Mouse (Mus musculus) forebrain, embryonic 13.5 days (tissue): ENCODE results near the gene Tmem120b. TPM values are rescaled to one million over a fixed set of nuclear protein-coding genes. Genes with fewer than 3 reads are reported as not detected.

Experiments
- ATAC-seq: fragments of 200-750 bp; cut with Nextera tagmentation; 2 replicates; pipeline ENCODE4 v1.8.0; 2017
- H3K27ac ChIP-seq: fragments of 300-500 bp; sonication (generic); 2 replicates; pipeline ENCODE4 v1.5.1; 2015; ENCODE audit warnings: inconsistent platforms, mild to moderate bottlenecking, moderate library complexity
- H3K27me3 ChIP-seq: fragments of 300-500 bp; sonication (generic); 2 replicates; pipeline ENCODE4 v1.6.1; 2015; ENCODE audit warnings: mild to moderate bottlenecking, inconsistent platforms
- H3K36me3 ChIP-seq: fragments of 300-500 bp; sonication (generic); 2 replicates; pipeline ENCODE4 v1.6.1; 2015; ENCODE audit warnings: mild to moderate bottlenecking, inconsistent platforms; ENCODE audit not compliant: poor library complexity, severe bottlenecking
- H3K4me1 ChIP-seq: fragments of 300-500 bp; sonication (generic); 2 replicates; pipeline ENCODE4 v1.6.1; 2015; ENCODE audit warnings: inconsistent platforms
- H3K4me2 ChIP-seq: fragments of 300-500 bp; sonication (generic); 2 replicates; pipeline ENCODE4 v1.6.1; 2015; ENCODE audit warnings: inconsistent platforms, mild to moderate bottlenecking, moderate library complexity
- H3K4me3 ChIP-seq: fragments of 300-500 bp; sonication (generic); 2 replicates; pipeline ENCODE4 v1.5.1; 2015; ENCODE audit warnings: mild to moderate bottlenecking, inconsistent platforms
- H3K9ac ChIP-seq: fragments of 300-500 bp; sonication (generic); 2 replicates; pipeline ENCODE4 v1.6.1; 2015; ENCODE audit warnings: mild to moderate bottlenecking, inconsistent platforms
- H3K9me3 ChIP-seq: fragments of 300-500 bp; sonication (generic); replicated peaks from 2 replicates; pipeline ENCODE4 v1.6.1; 2016; ENCODE audit warnings: inconsistent platforms
- WGBS: fragments of 180-500 bp; shearing (Covaris S2); methylation state at CpG from one replicate; pipeline ENCODE4 v1.1.7; 2015; 5-methylcytosine and 5-hydroxymethylcytosine counted together
- polyA plus RNA-seq: library from polyadenylated mRNA; unstranded; fragments of >200 nt; fragmentation: Nextera tagmentation; extraction: Ambion mirVana; gene quantifications from 2 replicates; pipeline ENCODE4 v1.2.1, GENCODE M21; 2015

Tmem120b gene
- polyA plus RNA-seq, 1 experiment from 2014 or later = 10.9 TPM

DNA sequence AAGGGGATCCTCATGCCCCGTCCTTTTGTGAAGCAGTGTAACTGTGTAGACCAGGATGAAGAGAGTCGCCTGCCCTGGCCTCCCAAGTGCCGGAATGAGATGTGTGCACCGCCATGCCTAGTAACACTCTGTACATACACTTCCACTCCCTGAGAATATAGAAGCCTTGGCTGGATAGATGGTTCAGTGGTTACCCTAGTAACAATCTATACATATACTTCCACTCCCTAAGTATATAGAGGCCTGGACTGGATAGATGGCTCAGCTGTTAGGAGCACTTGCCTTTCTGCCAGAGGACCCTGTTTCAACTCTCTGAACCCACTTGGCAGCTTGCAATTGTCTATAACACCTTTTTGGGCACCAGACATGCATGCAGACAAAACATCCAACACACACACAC, 33.1 kb upstream of the Tmem120b start:
- Histone ChIP-seq H3K4me1 (peaks cover 18% of the 10 kb centered on the region), H3K4me3 (no peak overlapping the region), H3K9me3 (no peaks in the 10 kb centered on the region), H3K27ac (no peak overlapping the region), H3K27me3 (no peaks in the 10 kb centered on the region), H3K36me3 (peaks cover 12% of the 10 kb centered on the region), H3K9ac (no peak overlapping the region), H3K4me2 (no peak overlapping the region)
- ATAC-seq = no peak
- WGBS = 89% methylated on average over 4 of the region's 4 CpGs

DNA sequence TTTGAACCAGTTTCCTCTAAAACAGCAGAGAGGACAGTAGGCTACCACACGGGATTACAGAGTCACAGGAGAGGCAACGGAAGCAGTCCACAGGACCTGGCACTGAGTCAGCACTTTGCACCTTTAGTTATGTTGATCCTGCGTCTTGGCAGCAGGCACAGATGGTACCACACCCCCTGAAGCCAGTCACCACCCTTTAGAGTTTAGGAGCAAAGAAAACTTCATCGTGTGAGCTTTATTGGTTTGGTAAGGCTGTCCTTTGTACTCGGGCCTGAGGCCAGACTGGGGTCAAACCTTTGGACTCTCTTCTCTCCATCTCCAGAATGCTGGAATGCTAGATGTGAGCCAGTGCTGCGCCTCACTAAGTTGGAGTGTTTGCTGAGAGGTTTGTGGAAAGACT, 32.7 kb upstream of the Tmem120b start:
- Histone ChIP-seq H3K27ac (no peak overlapping the region; the same call in 1 of the 2 replicates), H3K4me2 (no peak overlapping the region), H3K27me3 (no peaks in the 10 kb centered on the region), H3K36me3 (peaks cover 11% of the 10 kb centered on the region), H3K4me1 (peaks cover 18% of the 10 kb centered on the region), H3K9me3 (no peaks in the 10 kb centered on the region), H3K9ac (no peak overlapping the region), H3K4me3 (no peak overlapping the region)
- 34% methylated on average over 6 of the region's 6 CpGs for WGBS
- ATAC-seq = no peak

DNA sequence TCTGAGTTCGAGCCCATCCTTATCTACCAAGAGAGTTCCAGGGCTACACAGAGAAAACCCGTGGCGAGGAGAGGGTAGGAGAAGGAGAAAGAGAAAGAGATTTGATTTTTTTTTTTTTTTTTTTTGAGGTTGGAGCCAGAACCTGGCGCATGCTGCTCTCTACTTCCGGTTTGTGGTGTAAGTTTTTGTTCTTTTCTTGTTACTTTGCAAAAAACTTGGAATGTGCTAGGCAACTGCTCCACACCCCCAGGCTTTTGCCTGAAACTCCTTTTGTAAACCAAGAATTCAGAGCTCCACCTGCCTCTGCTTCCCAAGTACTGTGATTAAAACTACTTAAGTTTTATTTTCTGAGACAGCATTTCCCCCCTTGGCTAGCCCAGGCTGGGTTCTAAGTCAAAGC, 30.1 kb upstream of the Tmem120b start:
- no peak for ATAC-seq
- 82% methylated on average over 5 of the region's 5 CpGs for WGBS

DNA sequence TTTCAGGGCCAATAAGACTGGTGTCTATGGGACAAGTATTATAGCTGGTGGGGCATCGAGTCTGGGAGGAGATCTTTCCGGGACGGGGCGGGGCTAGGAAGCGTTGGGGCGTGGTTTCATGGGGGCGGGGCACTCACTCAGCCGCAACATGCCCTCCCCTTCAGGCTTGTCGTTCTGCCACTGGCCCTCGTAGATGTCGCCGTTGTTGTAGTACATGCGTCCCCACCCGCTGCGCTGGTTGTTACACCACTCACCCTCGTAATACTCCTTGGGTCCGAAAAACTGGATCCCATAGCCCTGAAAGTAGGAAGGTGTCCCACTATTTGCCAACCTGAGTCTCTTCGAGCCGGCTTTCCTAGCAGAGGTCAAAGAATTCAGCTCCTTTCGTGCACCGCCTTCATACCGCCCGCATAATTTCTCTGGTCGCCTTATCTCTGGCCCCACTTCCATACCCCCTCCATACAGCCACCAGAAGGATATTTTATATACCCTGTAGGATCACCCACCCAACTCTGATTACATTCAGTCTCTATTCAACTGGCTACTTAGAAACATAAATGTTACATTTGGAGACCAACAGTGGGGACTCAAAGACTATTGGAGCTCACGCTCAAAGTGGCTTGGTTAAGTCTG, 29.0 kb upstream of the Tmem120b start:
- peak overlapping the region; percentile 59 for H3K4me2 ChIP-seq
- H3K4me1 ChIP-seq = peaks cover 18% of the 10 kb centered on the region
- no peak for ATAC-seq
- no peaks in the 10 kb centered on the region for H3K36me3 ChIP-seq
- no peaks in the 10 kb centered on the region for H3K27me3 ChIP-seq
- H3K9ac ChIP-seq = no peak overlapping the region
- H3K4me3 ChIP-seq = peak overlapping the region; percentile 29
- H3K9me3 ChIP-seq = no peaks in the 10 kb centered on the region
- WGBS = 4% methylated on average over 25 of the region's 25 CpGs
- no peak overlapping the region for H3K27ac ChIP-seq

More for the DNA sequence above, 30.1 kb upstream of the Tmem120b start:
- Histone ChIP-seq H3K4me1 (peaks cover 18% of the 10 kb centered on the region), H3K4me3 (no peak overlapping the region), H3K9ac (no peak overlapping the region), H3K27ac (no peak overlapping the region), H3K36me3 (no peaks in the 10 kb centered on the region), H3K9me3 (no peaks in the 10 kb centered on the region), H3K27me3 (no peaks in the 10 kb centered on the region), H3K4me2 (no peak overlapping the region)

DNA sequence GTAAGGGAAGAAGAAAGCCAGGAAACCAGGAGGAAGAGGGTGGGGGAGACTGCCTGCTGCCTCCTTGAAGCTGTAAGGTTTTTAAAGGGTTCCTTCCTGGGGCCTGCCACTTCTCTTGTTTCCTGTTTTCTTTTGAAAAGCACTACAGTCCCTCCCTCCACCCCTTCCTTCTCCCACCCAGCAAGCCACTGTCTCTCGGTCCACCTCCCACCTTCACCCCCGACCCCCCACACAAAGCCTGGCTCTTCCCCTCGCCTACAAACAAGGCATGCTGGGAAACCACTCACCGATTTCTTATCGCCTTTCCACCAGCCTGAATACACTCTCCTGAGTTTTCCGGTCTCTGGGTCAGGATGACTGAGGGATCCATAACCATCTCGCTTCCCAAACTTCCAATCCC, 27.4 kb upstream of the Tmem120b start:
- WGBS = 55% methylated on average over 7 of the region's 7 CpGs
- Histone ChIP-seq H3K36me3 (no peaks in the 10 kb centered on the region), H3K4me2 (no peak overlapping the region), H3K9ac (no peak overlapping the region), H3K9me3 (no peaks in the 10 kb centered on the region), H3K4me3 (no peak overlapping the region), H3K27me3 (no peaks in the 10 kb centered on the region), H3K27ac (no peak overlapping the region), H3K4me1 (peaks cover 10% of the 10 kb centered on the region; the same call in 1 of the 2 replicates)
- ATAC-seq = no peak

DNA sequence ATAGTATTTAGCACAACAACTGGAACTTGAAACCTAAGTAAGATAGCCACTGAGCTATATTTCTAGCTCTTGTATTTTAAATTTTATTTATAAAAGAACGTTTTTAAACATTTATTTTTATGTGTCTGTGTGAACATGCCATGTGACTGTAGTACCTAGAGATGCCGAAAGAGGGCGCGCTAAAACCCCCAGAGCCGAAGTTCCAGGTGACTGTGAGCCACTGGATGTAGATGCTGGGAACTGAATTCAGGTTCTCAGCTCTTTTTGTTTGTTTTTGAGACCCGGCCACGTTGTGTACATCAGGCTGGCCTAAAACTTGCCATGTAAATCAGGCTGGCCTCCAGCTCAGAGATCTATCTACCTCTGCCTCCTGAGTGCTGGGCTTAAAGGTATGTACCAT, 24.4 kb upstream of the Tmem120b start:
- Histone ChIP-seq H3K4me2 (no peak overlapping the region), H3K9me3 (no peaks in the 10 kb centered on the region), H3K27me3 (no peaks in the 10 kb centered on the region), H3K9ac (no peak overlapping the region), H3K4me3 (no peak overlapping the region), H3K36me3 (no peaks in the 10 kb centered on the region), H3K4me1 (peaks cover 8% of the 10 kb centered on the region; the same call in 1 of the 2 replicates), H3K27ac (no peak overlapping the region)
- ATAC-seq = no peak
- 19% methylated on average over 7 of the region's 7 CpGs for WGBS

DNA sequence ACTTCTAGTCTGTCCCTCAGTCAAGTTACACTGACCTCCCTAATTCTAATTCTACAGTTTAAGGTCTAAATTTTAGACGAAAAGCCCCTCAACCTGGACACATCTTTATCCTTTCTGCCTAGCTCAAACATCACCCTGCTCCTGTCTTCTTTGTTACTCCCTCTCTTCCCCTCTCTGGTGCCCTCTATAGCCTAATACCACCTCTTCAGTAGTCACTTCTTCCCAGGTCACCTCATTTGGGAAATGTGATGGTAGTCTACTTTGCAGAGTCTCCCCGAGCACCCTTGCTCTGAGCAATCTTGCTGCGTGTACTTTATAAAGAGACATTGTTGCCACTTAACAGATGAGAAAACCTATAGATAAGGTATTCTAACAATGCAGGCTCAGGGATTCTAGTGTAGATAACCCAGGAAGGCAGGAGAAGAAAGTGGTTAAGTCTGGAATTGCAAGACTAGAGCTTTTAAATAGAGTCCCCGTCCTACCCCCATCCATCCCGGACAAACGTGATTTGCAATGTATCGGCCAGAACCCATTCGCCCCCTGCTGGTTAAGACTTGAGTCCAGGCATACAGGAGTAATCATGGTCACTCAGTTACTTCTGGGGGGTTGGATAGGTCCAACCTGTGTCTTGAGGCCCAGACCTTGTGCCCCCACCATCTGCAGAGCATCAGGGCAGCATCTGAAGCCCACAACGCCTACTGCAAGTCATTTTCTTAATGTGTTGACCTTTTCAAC, 22.5 kb upstream of the Tmem120b start:
- 39% methylated on average over 9 of the region's 9 CpGs for WGBS
- Histone ChIP-seq H3K4me1 (peaks cover 7% of the 10 kb centered on the region), H3K9ac (no peak overlapping the region), H3K4me2 (no peak overlapping the region), H3K27ac (no peak overlapping the region), H3K27me3 (no peaks in the 10 kb centered on the region), H3K9me3 (no peaks in the 10 kb centered on the region), H3K4me3 (no peak overlapping the region), H3K36me3 (no peaks in the 10 kb centered on the region)
- ATAC-seq = no peak; the same call in 1 of the 2 replicates

DNA sequence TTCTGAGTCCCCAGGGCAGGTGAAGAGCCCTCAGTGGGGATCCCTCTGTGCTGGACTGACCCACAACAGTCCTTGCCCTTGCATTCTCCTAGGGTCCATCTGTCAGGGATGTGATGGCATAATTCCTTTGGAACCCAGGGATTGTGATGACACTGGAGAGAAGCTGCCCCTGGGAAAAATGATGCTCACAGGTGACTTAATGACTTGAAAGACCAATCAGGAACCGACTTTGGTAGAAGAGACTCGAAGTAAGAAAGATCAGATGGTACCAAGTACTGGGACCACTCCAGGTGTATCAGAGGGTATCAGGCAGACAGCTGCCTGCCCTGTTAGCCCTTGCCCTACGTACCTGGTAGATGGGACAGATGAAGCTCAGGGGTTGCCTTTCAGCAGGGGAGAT, 21.3 kb upstream of the Tmem120b start, which contains the start of gene Morn3:
Gene Morn3 (minus strand): TSS at position 101 of the 400 bp plus-strand sequence.
- 80% methylated on average over 3 of the region's 3 CpGs for WGBS
- no peak for ATAC-seq

DNA sequence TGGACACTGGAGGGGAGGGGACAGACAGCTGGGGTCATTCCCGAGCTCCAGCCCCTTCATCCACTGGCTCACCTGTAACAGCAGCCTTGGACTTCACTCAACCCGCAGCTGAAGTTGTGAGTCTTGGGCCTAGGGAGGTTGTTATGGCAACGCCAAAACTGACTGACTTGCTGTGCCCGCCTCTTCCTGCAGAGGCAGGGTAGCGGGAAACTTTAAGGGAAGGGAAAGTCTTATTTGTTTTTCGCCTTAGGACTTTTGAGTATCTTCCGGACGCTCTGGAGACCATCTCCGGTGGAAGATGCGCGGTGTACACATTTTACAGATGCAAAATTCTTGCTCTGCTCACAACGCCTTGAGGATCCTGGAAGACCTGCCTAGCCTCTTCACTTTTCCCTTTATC, 18.9 kb upstream of the Tmem120b start:
- peak; percentile 61; the same call in 1 of the 2 replicates for ATAC-seq
- H3K4me3 ChIP-seq = peak overlapping the region; percentile 24
- WGBS = 3% methylated on average over 12 of the region's 12 CpGs
- H3K27me3 ChIP-seq = no peaks in the 10 kb centered on the region
- H3K4me1 ChIP-seq = peaks cover 7% of the 10 kb centered on the region
- peak overlapping the region; percentile 56 for H3K9ac ChIP-seq
- H3K9me3 ChIP-seq = no peaks in the 10 kb centered on the region
- H3K4me2 ChIP-seq = peak overlapping the region; percentile 56
- no peaks in the 10 kb centered on the region for H3K36me3 ChIP-seq
- H3K27ac ChIP-seq = no peak overlapping the region; the same call in 1 of the 2 replicates

More for the DNA sequence above, 21.3 kb upstream of the Tmem120b start, which contains the start of gene Morn3:
- Histone ChIP-seq H3K4me2 (no peak within 1 kb of the TSS), H3K27ac (no peak within 1 kb of the TSS), H3K9ac (no peak within 1 kb of the TSS), H3K36me3 (no peaks in the 10 kb centered on the region), H3K4me3 (no peak within 1 kb of the TSS), H3K27me3 (no peaks in the 10 kb centered on the region), H3K4me1 (peaks cover 7% of the 10 kb centered on the region), H3K9me3 (no peaks in the 10 kb centered on the region)

DNA sequence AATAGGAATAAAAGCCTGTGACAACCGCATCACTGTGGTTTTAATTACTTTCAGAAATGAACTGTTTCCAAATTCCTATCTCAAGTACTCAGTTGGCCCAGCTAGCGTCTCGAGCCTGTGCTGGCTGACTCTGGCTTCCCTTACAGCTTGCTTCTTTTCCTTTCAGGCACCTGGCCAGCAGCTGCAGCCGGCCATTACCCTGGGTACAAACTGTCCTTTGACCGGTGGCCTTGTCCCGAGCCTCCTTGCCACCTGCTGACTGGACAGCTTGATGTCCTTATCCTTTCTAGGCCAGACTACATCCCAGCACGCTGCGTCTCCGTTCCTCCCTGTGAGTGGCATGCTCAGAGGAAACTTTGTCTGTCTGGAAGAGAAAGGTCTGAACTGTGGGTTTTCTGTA, 17.3 kb upstream of the Tmem120b start:
- H3K27me3 ChIP-seq = no peaks in the 10 kb centered on the region
- H3K4me1 ChIP-seq = peaks cover 7% of the 10 kb centered on the region
- 90% methylated on average over 9 of the region's 9 CpGs for WGBS
- no peak overlapping the region for H3K9ac ChIP-seq
- H3K36me3 ChIP-seq = no peaks in the 10 kb centered on the region
- no peak overlapping the region for H3K27ac ChIP-seq
- no peak for ATAC-seq
- no peak overlapping the region for H3K4me2 ChIP-seq
- no peak overlapping the region for H3K4me3 ChIP-seq
- H3K9me3 ChIP-seq = no peaks in the 10 kb centered on the region

DNA sequence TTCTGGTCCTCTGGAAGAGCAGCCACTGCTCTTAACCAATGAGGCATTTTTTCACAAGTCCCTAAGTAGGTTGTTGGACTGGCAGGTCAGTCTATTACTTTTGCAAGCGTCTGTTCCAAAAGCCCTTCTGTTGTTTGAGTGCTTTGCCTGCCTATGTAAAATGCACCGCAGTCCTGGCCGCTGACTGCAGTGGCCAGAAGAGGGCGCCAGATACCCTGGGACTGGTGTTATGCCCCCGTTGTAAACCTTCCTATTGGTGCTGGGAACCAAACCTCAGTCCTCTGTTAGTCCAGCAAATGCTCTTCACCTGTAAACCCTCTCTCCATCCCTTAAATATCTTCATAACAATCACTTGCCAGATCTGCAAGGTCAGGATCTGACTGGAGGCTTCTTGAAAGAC, 16.5 kb upstream of the Tmem120b start:
- no peak overlapping the region for H3K9ac ChIP-seq
- peaks cover 7% of the 10 kb centered on the region for H3K4me1 ChIP-seq
- no peaks in the 10 kb centered on the region for H3K9me3 ChIP-seq
- H3K27ac ChIP-seq = no peak overlapping the region
- 77% methylated on average over 5 of the region's 5 CpGs for WGBS
- H3K36me3 ChIP-seq = no peaks in the 10 kb centered on the region
- H3K27me3 ChIP-seq = no peaks in the 10 kb centered on the region
- no peak overlapping the region for H3K4me3 ChIP-seq
- H3K4me2 ChIP-seq = no peak overlapping the region
- no peak for ATAC-seq

DNA sequence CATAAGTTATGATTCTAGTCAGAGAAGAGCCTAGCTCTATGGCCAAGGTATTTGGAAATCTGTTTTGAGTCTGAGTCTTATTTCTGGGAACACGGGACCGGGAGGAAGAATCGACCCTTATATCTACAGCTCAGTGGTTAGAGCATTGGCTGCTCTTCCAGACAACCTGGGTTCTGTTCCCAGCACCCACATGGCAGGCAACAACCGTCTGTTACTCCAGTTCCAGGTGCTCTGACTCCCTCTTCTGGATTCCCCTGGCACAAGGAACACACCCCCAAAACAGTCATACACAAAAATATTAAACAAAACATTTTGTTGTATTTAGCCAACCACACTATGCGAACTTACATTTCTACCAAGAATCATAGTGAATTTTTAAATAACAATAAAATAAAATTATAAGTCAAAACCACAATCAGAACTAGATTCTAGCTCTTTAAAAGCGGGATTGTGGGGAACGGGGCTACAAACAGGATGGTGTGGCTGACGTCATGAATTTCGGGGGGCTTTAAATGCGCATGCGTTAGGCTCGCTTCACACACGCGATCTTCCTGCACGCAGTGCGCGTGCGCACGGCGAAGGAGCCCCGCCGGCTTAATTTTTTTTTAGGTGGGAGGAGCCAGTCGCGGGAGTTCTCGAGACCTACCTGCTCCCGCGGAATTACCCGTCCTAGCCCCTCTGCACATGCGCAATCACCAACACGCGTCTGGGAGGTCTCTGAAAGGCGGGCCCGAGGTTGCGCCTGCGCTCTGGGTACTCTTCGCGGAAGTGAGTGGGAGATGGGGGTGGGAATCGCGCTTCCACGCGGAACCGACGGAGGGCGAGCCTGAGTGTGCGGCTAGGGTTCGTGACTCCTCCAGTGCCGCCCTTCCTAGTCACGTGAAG, 10.6 kb upstream of the Tmem120b start:
- Histone ChIP-seq H3K27ac (peak overlapping the region; percentile 10; the same call in 1 of the 2 replicates), H3K36me3 (no peaks in the 10 kb centered on the region), H3K9me3 (no peaks in the 10 kb centered on the region), H3K4me2 (peak overlapping the region; percentile 53), H3K4me3 (peak overlapping the region; percentile 40), H3K9ac (peak overlapping the region; percentile 51), H3K4me1 (0 out of 2 replicates have a peak, but pooled peaks cover 4% of the 10 kb centered on the region), H3K27me3 (no peaks in the 10 kb centered on the region)
- WGBS = 7% methylated on average over 48 of the region's 48 CpGs
- peak; percentile 97 for ATAC-seq
